In the genomic region with DNA sequence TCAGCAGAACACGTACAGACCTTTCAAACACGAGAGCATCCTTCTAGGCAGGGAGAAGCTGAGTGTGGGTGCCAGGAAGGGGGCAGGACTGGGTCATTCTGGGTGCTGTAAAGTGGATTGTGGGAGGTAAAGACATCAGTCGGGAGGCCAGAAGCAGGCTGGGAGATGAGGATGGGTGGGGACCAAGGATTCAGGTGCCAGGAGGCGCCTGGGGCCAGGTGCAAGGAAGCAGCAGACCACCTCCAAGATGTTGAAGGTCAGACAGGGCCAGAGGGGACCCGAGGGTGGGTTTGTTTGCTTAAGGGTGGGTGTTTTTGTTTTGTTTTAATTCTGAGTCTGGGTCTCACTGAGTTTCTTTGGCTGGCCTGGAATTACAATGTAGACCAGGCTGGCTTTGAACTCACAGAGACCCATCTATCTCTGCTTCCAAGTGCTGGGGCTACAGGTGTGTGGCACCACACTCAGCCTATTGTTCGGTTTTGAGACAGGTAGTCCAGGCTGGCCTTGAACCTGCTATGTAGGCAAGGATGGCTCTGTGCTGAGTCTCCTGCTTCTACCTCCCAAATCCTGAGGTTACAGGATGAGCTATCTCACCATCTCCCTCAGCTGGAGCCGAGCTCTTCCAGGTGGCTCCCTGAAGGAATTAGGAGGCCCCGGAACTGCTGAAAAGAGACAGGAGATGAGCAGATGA, we compare ENCODE assay signal across 16 mouse cellular contexts.
"Had no signal": no experiment of that assay in that cellular context is flagged by ENCODE, and none has a peak within 500 bp of the region (broad histone marks: within the 10 kb centered on the region; RNA-seq: fewer than 3 reads in every experiment).

No protein-coding gene starts in this region.

- H3K4me1 ChIP-seq: liver, embryonic 13.5 days; stomach, embryonic 15.5 days had no signal

- H3K36me3 ChIP-seq: liver, embryonic 13.5 days; midbrain, embryonic 15.5 days; neural tube, embryonic 15.5 days; stomach, embryonic 15.5 days had no signal

- H3K9ac ChIP-seq: liver, embryonic 13.5 days; midbrain, embryonic 15.5 days; neural tube, embryonic 15.5 days; stomach, embryonic 15.5 days had no signal

- H3K4me2 ChIP-seq: liver, embryonic 13.5 days; midbrain, embryonic 11.5 days; midbrain, embryonic 15.5 days; neural tube, embryonic 15.5 days; stomach, embryonic 15.5 days had no signal

- ATAC-seq: midbrain, embryonic 15.5 days had no signal

- H3K4me3 ChIP-seq: layer of hippocampus, adult 2 months; liver, embryonic 13.5 days; midbrain, embryonic 15.5 days; myocyte; neural tube, embryonic 15.5 days; stomach, embryonic 15.5 days had no signal

- DNase-seq: kidney, adult 18-20 months; kidney, postnatal 25 days; liver, embryonic 13.5 days; lung, adult 2 months; lung, postnatal 14 days; lung, postnatal 4 days; retina, postnatal 1 day; spleen, adult 18-20 months; thymus, postnatal 36 days had no signal

- H3K27ac ChIP-seq: kidney, postnatal 0 days; layer of hippocampus, adult 2 months; liver, embryonic 13.5 days; midbrain, embryonic 15.5 days; neural tube, embryonic 15.5 days; stomach, embryonic 15.5 days had no signal

- H3K9me3 ChIP-seq: liver, embryonic 13.5 days; midbrain, embryonic 15.5 days; neural tube, embryonic 15.5 days; stomach, embryonic 15.5 days had no signal

- H3K27me3 ChIP-seq: liver, embryonic 13.5 days; midbrain, embryonic 15.5 days; neural tube, embryonic 15.5 days had no signal
